Mouse (Mus musculus) layer of hippocampus, postnatal 14 days (tissue): ENCODE results near the gene Ccdc24. TPM values are rescaled to one million over a fixed set of nuclear protein-coding genes. Genes with fewer than 3 reads are reported as not detected.
A peak's percentile ranks its signal among the peaks of the same experiment; 100 is the strongest.

Experiments used
- DNase-seq, 2 experiments: peaks; one replicate each; pipeline ENCODE4 v3.0.0; 2021 to 2022; ENCODE audit warnings: low spot score in 2 of 2, mixed read lengths in 1 of 2
- total RNA-seq, 2 experiments: library from RNA; stranded (reverse); gene quantifications; 2 replicates each; pipeline ENCODE4 v1.2.3; 2021

The Ccdc24 gene
- total RNA-seq, 2 experiments from 2014 or later: 0.85 to 1.5 TPM

DNA sequence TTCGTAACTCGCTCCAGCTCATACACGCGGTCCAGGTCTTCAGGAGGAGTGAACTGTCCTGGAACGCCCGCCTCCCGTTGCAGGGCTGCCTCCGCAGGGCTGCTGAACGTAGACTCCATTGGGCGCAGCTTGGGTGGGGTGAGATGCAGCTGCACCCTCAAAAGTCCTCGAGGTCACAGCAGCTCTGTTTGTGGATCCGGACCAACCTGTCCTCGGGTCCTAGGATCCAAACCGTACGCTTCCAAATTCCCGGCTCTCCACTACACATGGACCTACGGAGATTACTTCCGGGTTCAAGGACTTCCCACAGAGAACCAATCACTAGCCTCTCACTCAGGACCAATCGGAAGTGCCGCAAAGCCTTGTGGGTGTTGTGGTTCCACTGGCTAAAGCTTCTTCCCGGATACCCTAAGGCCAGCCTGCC is 19.4 kb upstream of the Ccdc24 start, which contains the start of gene Dph2:
TSS of gene Dph2 (minus strand) at position 295 of the 424 bp plus-strand sequence.
- DNase-seq: peak; percentile 68 to 91

DNA sequence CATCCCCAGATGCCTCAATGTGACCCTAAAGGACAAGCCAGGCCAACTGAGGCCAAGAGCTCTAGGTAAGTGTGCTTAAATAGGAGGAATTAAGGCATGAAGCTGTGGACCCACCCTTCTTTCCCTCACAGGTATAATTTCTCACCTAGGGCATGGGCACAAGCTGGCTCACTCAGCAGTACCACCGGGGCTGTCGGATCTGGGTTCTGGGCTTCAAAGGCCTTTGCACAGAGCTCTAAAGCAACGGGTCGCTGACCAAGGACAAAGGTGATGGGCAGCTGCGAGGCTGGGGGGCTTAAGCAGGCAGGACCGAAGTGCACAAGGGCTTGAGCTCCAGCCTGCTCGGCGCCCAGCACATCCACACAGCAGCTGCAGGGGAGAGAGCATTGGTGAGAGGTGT is 18.4 kb upstream of the Ccdc24 start:
- DNase-seq: no peak

DNA sequence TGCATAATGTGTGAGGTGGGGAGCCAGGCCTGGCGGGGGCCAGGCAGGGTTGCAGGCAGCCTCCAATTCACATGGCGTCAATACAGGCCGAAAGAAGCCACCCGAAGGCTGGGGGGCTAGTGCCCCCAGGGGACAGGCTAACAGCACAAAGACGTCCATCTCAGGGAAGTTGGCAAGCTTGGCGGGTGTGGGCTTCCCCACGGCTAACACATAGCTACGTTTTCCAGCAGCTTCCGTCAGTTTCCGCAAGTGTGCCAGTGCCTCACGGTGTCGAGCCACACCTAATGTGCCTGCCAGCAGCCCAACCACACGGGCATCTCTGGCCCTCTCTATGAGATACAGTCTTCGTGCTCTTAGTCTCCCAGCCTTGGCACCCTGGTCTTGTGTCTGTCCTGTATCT is 17.7 kb upstream of the Ccdc24 start:
- no peak for DNase-seq

DNA sequence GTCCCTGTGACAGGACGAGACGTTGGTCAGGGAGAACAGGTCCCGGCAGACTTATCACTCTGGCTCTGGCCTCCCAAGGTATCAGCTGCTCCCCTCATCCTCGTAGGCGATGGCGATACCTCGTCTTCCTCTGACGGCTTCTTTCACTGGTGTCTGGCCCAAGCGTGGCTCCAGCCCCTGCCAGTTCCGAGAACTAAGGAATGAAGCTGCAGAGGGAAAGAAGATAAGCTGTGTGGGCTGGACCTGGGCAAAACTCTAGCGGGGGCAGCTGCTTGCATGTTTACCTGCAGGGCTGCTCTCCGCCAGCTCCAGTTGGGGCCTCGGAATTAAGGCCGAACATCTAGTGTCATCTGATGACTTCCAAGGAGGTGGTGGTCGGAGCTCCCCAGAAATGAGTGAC is 17.1 kb upstream of the Ccdc24 start:
- no peak for DNase-seq

DNA sequence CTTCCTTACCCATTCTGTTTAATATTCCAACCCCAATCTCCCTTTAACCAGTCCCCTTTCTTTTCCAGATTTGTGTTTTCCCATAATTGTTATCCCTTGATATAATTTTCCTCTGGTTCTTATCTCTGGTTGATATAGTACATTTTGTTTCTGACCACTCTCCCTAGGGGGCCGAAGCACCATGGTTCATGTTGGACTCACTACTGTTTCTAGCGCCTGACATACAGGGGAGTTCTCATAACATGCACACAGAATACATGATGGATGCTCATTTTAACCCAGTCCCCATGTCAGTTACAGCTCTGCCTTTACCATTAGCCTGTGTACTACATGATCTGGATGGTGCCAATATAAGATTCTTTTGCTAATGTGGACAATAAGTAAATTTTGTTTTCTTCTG is 15.6 kb upstream of the Ccdc24 start:
- DNase-seq: no peak

DNA sequence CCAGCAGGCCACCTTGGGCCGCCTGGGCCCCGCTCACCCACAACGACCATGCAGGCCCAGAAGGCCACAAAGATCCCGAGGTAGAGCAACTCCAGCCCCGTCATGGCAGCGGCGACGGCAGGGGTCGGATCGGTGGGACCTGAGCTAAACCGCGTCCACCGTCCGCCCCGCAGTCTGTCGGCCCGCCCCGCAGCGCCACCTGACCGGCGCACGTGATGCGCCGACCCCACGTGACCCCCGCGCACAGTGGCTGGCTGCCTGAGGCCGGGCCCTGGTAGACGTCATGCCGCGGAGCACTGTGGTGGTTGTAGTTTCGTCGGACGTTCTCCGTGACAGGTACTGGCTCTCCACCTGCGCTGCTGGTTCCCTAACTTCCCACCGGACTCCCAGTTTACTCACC is 14.8 kb upstream of the Ccdc24 start, which contains the start of gene Atp6v0b:
TSS of gene Atp6v0b (minus strand) at position 201 of the 400 bp plus-strand sequence.
- DNase-seq: peak; percentile 88 to 95

DNA sequence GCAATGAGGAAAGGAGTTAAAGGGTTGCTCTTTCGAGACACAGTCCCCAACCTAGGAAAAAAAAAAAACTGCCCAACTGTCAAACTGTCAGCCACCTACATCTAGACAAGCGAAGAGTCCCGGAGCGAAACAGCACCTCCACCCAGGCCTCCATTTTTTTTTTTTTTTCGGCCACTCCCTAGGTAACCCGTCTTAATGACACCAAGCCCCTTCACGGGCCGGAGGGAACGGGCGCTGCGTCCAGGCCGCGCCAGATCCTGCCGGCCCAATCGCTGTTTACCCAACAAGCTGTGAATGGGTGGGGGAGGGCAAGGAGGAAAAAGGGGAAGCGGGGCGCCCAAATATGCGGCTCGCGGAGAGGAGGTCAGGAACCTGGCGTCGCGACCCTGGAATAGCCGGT is 14.3 kb upstream of the Ccdc24 start:
- no peak for DNase-seq

- DNase-seq: no peak
Measured at GRCm38 (mm10) chr4:117885994-117886393, 13.6 kb upstream of the Ccdc24 start.

- DNase-seq: no peak
Measured at GRCm38 (mm10) chr4:117885093-117885492, 12.7 kb upstream of the Ccdc24 start.

DNA sequence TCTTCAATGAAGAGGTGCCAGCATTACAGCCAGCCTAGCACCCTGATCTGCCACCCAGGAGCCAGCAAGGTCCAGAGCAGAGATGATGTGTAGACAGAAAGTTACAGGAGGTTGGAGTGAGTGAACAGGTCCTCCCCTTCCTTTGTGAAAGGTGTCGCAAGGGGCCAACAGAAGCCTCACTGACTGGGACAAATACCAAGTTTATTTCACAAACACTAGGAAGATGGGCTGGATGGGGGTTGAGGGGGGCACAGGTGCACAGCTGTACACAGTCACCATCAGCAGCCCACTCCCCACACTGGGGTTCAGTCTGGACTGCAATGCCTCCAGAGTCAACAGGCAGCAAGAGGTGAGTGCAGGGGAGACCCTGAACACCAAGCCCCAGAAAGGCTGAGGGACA is 11.8 kb upstream of the Ccdc24 start:
- DNase-seq: no peak

- peak; percentile 62 to 71 for DNase-seq
Measured at GRCm38 (mm10) chr4:117882701-117883691, 10.6 kb upstream of the Ccdc24 start, which contains the start of gene B4galt2. B4galt2 (minus strand) TSS chr4:117883487.

DNA sequence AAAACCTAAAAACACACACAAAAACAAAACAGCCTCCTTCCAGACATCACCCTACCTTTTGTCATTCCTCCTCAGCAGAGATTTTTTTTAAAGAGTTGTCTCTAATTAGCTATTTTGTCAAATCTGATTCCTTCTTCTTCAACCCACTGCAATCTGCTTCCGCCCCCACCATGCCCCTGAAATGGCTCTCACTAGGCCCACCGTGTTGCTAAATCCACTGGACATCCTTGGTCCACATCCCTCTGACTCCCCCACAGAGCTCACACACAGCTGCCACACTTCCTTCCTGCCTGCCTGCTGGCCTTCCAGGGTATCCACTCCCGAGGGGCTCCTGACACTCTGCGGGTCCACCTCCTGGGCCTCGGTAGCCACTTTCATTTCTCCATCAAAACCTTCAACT is 6.3 kb upstream of the Ccdc24 start:
- DNase-seq: no peak

DNA sequence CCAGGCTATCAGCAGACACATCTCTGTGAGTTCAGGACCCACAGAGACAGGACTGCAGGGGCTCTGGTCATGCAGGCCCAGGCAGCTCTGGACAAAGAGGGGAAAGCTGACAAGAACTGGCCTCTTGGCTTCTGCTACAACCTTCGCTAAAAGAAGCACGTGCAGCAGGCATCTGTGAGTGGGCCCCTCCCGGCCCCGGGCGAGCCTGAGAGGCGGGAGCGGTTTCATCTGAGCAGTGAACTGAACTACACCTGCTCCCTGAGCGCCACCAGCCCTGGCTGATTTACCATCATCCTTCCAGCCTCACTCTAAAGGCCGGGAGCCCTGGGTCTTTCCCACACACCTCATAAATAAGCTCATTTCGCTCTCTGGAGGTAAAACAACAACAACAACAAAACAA is 5.9 kb upstream of the Ccdc24 start:
- DNase-seq: no peak

- no peak for DNase-seq
Measured at GRCm38 (mm10) chr4:117873615-117874014, 1.3 kb upstream of the Ccdc24 start.

DNA sequence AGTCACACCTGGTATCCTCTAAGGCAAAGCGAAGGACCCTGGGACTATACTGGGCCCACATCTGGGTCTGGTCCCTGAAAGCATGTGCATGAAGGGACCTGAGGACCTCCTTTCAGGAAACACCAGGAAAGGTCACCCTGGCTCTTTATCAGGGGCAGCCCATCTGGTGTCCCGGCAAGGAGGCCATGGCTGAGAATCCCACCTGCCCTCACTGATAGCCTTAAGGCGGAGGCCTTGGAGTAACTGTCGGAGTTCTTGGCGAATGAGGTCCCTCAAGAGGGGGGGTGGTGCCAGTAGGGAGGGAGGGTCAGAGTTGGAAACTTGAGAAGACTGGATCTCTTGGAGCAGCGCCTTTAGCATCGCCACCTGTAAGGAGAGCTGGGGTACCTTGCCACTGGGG is 570 bp downstream of the Ccdc24 start:
- no peak for DNase-seq

DNA sequence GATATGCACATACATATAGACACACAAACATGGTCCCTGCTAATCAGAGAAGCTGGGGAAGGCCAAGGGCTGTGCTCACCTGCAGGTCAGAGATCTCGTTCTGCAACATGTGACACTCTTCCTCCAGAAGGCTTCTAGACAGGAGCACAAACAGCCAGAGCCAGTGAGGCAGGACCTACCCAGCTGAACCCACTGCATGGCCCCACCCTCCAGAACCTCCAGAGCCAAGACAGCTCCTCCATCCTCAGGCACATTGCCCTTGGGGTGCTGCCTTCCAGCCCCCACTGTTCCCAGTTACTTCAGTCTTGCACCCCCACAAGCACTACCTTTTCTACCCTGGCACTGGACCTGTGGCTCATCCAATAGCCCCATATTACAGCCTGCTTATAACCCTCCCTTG is 1.9 kb downstream of the Ccdc24 start:
- no peak for DNase-seq

- no peak for DNase-seq
Measured at GRCm38 (mm10) chr4:117869317-117869716, 3.0 kb downstream of the Ccdc24 start.

GRCm38 (mm10) chr4:117867823-117868222 is 4.5 kb downstream of the Ccdc24 start:
- DNase-seq: no peak

DNA sequence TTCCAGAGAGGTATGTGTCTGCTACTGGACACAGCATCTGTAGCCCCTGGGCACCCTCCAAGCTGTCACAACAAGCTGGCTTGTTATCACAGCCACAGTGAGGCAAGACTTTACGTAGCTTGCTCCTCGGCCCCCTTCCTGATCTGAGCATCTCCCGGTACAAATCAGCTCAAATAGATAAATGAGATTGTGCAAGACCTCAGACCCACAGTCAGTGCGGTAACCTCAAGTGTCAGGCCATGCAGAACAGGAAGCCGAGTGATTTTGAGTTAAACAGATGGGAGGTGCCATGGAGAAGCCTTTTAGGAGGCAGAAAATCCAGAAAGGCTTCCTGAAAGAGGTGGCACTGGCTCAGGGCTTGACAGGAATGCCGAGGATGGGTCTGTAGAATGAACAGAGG is 5.4 kb downstream of the Ccdc24 start:
- no peak for DNase-seq

DNA sequence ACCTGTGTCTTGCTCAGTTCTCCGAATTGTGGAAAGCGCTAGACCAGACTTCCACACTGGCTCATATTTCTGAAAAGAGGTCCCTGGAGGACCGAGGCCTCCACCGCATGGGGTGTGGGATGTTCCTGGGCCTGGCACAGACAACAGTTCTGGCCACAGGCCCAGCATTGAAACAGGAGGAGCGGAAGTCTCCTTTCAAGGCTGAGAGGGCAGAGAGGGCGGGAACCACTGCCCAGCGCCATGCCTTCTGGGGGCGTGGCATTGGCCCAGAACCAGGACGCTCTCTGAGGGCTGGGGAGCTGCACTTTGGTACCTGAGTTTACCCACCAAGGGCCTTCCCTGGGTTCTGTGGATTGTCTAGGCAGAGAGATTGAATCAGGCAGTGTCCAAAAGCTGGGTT is 6.3 kb downstream of the Ccdc24 start:
- no peak for DNase-seq

DNA sequence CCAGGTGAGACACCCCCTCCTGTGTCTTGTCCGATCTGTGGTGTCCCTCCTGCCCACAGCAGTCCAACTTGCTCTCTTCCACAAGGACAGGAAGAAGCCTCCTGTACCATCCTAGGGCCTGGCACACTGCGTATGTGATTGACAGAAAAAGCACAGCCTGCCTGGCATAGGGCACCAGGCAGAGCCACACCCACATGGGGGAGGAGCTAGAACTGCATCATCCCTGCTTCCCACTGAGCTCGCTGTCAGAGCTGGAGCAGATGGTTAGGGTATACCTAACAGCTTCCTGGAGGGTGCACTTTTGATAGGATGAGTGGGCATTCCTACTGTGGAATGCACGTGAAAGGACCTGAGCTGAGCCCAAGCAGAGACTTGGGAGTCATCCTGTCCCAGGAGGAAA is 9.5 kb downstream of the Ccdc24 start:
- DNase-seq: peak in 1 of 2 experiments; percentile 69

DNA sequence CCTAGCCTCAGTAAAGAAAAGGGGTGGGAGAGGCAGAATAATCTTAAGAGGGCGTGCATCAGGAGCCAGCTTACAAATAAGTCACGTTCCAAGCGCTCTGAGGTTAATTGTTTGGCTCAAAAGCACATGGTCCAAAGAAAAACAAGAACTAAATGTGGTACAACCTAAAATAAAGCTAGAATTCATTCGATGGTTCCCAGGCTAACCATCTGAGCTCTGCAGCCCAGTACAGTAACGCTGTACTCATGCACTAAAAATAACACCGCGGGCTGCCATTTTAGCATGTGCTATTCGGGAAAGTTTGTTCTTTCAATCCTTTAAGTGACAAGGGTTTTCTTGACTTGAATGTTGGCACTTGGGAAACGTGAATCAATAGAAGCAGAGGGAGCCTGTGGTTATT is 11.8 kb downstream of the Ccdc24 start:
- no peak for DNase-seq

- DNase-seq: peak; percentile 63 to 70
Measured at GRCm38 (mm10) chr4:117858794-117859193, 13.6 kb downstream of the Ccdc24 start.
